Mouse (Mus musculus): ENCODE data around the gene Bco1.

Bco1 gene

GRCm38 (mm10) chr8:117095647-117096046, at the start of gene Bco1:
Bco1 (plus strand) TSS chr8:117095854.
- no peak for DNase-seq (ENCODE audit: low read depth, low spot score)

GRCm38 (mm10) chr8:117049444-117049843, 46.2 kb upstream of the Bco1 start:
- DNase-seq (ENCODE audit: low read depth, low spot score) = peak; percentile 50

- no peak for DNase-seq (ENCODE audit: low read depth, low spot score)
Measured at GRCm38 (mm10) chr8:117050763-117051162, 44.9 kb upstream of the Bco1 start.

- DNase-seq (ENCODE audit: low read depth, low spot score) = no peak
Measured at GRCm38 (mm10) chr8:117051316-117051715, 44.3 kb upstream of the Bco1 start.

GRCm38 (mm10) chr8:117053135-117054079, 42.2 kb upstream of the Bco1 start:
- peak; percentile 81 for DNase-seq (ENCODE audit: low read depth, low spot score)

GRCm38 (mm10) chr8:117054146-117054545, 41.5 kb upstream of the Bco1 start:
- DNase-seq (ENCODE audit: low read depth, low spot score) = no peak

- DNase-seq (ENCODE audit: low read depth, low spot score) = no peak
Measured at GRCm38 (mm10) chr8:117055097-117055496, 40.6 kb upstream of the Bco1 start.

- peak; percentile 30 for DNase-seq (ENCODE audit: low read depth, low spot score)
Measured at GRCm38 (mm10) chr8:117059021-117059420, 36.6 kb upstream of the Bco1 start.

- DNase-seq (ENCODE audit: low read depth, low spot score) = peak; percentile 47
Measured at GRCm38 (mm10) chr8:117060306-117060705, 35.3 kb upstream of the Bco1 start.

- no peak for DNase-seq (ENCODE audit: low read depth, low spot score)
Measured at GRCm38 (mm10) chr8:117061180-117061880, 34.3 kb upstream of the Bco1 start.

- no peak for DNase-seq (ENCODE audit: low read depth, low spot score)
Measured at GRCm38 (mm10) chr8:117066955-117067354, 28.7 kb upstream of the Bco1 start.

- DNase-seq (ENCODE audit: low read depth, low spot score) = no peak
Measured at GRCm38 (mm10) chr8:117067396-117067795, 28.3 kb upstream of the Bco1 start.

- peak; percentile 22 for DNase-seq (ENCODE audit: low read depth, low spot score)
Measured at GRCm38 (mm10) chr8:117068294-117068693, 27.4 kb upstream of the Bco1 start.

- no peak for DNase-seq (ENCODE audit: low read depth, low spot score)
Measured at GRCm38 (mm10) chr8:117069708-117070107, 25.9 kb upstream of the Bco1 start.

- no peak for DNase-seq (ENCODE audit: low read depth, low spot score)
Measured at GRCm38 (mm10) chr8:117074350-117075182, 21.1 kb upstream of the Bco1 start.

GRCm38 (mm10) chr8:117078367-117078926, 17.2 kb upstream of the Bco1 start:
- DNase-seq (ENCODE audit: low read depth, low spot score) = no peak

- peak; percentile 82 for DNase-seq (ENCODE audit: low read depth, low spot score)
Measured at GRCm38 (mm10) chr8:117079652-117080051, 16.0 kb upstream of the Bco1 start.

- DNase-seq (ENCODE audit: low read depth, low spot score) = no peak
Measured at GRCm38 (mm10) chr8:117082399-117082872, 13.2 kb upstream of the Bco1 start, which contains the start of gene Pkd1l2. Pkd1l2 (minus strand) TSS chr8:117082449.

- DNase-seq (ENCODE audit: low read depth, low spot score) = no peak
Measured at GRCm38 (mm10) chr8:117082947-117083559, 12.6 kb upstream of the Bco1 start.

GRCm38 (mm10) chr8:117085521-117085920, 10.1 kb upstream of the Bco1 start:
- DNase-seq (ENCODE audit: low read depth, low spot score) = no peak

GRCm38 (mm10) chr8:117087036-117087435, 8.6 kb upstream of the Bco1 start:
- no peak for DNase-seq (ENCODE audit: low read depth, low spot score)
